Comparison of ENCODE assay signal across 11 mouse cellular contexts in genomic region chr5:81155791-81156190, GRCm38 (mm10).
A peak's percentile ranks its signal among the peaks of the same experiment; 100 is the strongest.
DNase-seq lines count a peak whose midpoint lies in the region; ATAC-seq and TF ChIP-seq lines count a peak whose summit lies in the region.
"Had no signal": no experiment of that assay in that cellular context is flagged by ENCODE, and none has a peak within 500 bp of the region (broad histone marks: within the 10 kb centered on the region; RNA-seq: fewer than 3 reads in every experiment).

No protein-coding gene starts in this region.

- no peak overlapping the region for H3K9ac ChIP-seq in hindbrain, embryonic 13.5 days
- H3K9ac ChIP-seq: limb, embryonic 15.5 days had no signal

- H3K27ac ChIP-seq in hindbrain, embryonic 13.5 days: no peak overlapping the region
- no peak overlapping the region for H3K27ac ChIP-seq in olfactory bulb, adult 2 months (ENCODE audit: insufficient read depth, low read depth, low read length)
- H3K27ac ChIP-seq: limb, embryonic 15.5 days had no signal

- H3K4me1 ChIP-seq in hindbrain, embryonic 13.5 days (replicated peaks): peaks cover 21% of the 10 kb centered on the region
- peaks cover 5% of the 10 kb centered on the region for H3K4me1 ChIP-seq in olfactory bulb, adult 2 months (ENCODE audit: control insufficient read depth, insufficient read depth, low read length)

- H3K4me3 ChIP-seq in hindbrain, embryonic 13.5 days: no peak overlapping the region
- H3K4me3 ChIP-seq in olfactory bulb, adult 2 months (ENCODE audit: insufficient read depth, low read depth, low read length): peak overlapping the region; percentile 20; the same call in 1 of the 2 replicates
- H3K4me3 ChIP-seq: limb, embryonic 15.5 days had no signal

- ATAC-seq in hindbrain, embryonic 13.5 days (ENCODE audit: low FRiP score): peak; percentile 46

- WGBS in hindbrain, embryonic 13.5 days: 43% methylated on average over 12 of the region's 12 CpGs
- WGBS in olfactory bulb, adult 2 months: 52% methylated on average over 12 of the region's 12 CpGs

- TF ChIP-seq CTCF in olfactory bulb, adult 2 months (IDR thresholded peaks at IDR 0.05; ENCODE audit: insufficient read depth, low read depth, low read length): no peak

- H3K36me3 ChIP-seq in hindbrain, embryonic 13.5 days: no peaks in the 10 kb centered on the region
- H3K36me3 ChIP-seq: limb, embryonic 15.5 days had no signal

- DNase-seq in embryo, embryonic 11 days: peak; percentile 10
- no peak for DNase-seq in embryo, embryonic 10 days (ENCODE audit: low spot score)
- peak; percentile 44 for DNase-seq in right cerebral cortex, postnatal 4 days
- no peak for DNase-seq in right cerebral cortex, postnatal 36 days (ENCODE audit: low spot score in 2 of 2)
- DNase-seq in heart, postnatal 10 days: no peak
- DNase-seq in natural killer cell, adult 2 months (ENCODE audit: low spot score in 2 of 2): no peak
- DNase-seq: heart, adult 18-20 months; spleen, adult 18-20 months had no signal

- no peaks in the 10 kb centered on the region for H3K27me3 ChIP-seq in hindbrain, embryonic 13.5 days
- H3K27me3 ChIP-seq: limb, embryonic 15.5 days had no signal

- intact Hi-C loops in heart, postnatal 10 days (cut with DNase I): no loop called here

- TF ChIP-seq POLR2A in olfactory bulb, adult 2 months (IDR thresholded peaks at IDR 0.05; ENCODE audit: insufficient read depth, low read depth, low read length): no peak

- H3K9me3 ChIP-seq in hindbrain, embryonic 13.5 days: no peaks in the 10 kb centered on the region
- H3K9me3 ChIP-seq: limb, embryonic 15.5 days had no signal

- no peak overlapping the region for H3K4me2 ChIP-seq in hindbrain, embryonic 13.5 days
- H3K4me2 ChIP-seq: limb, embryonic 15.5 days had no signal

Comparison
In these comparisons a context has a peak if more than half of its experiments do, and no peak if none do; other contexts are left out.
1. DNase-seq: peak in embryo, embryonic 11 days (single experiment) and right cerebral cortex, postnatal 4 days (single experiment); none in embryo, embryonic 10 days (single experiment), right cerebral cortex, postnatal 36 days (0 of 2), heart, postnatal 10 days (0 of 2) and natural killer cell, adult 2 months (0 of 2).